Mouse (Mus musculus): ENCODE results near the gene Gm49673.
"Not testable (repeated sequence)": the region's sequence is repeated elsewhere in the genome, so short reads cannot be mapped to it uniquely, and the experiment has no call there.

Gm49673 gene

GRCm38 (mm10) chr17:8039916-8040635, 107.5 kb downstream of the Gm49673 start:
- in situ Hi-C loops (cut with MboI), result not testable (repeated sequence)

GRCm38 (mm10) chr17:8036976-8037375, 110.6 kb downstream of the Gm49673 start:
- in situ Hi-C loops (cut with MboI), result not testable (repeated sequence)
